Mouse (Mus musculus): ENCODE measurements around the gene Lpcat1. TPM values are rescaled to one million over a fixed set of nuclear protein-coding genes. Genes with fewer than 3 reads are reported as not detected.
A peak's percentile ranks its signal among the peaks of the same experiment; 100 is the strongest.

Gene Lpcat1
- polyA plus RNA-seq, 1 experiment from 2014 or later, result 59.3 TPM

GRCm38 (mm10) chr13:73468834-73469233 is 1.8 kb downstream of the Lpcat1 start:
- Histone ChIP-seq H3K36me3 (no peaks in the 10 kb centered on the region), H3K4me2 (replicated peaks) (peak overlapping the region; percentile 80), H3K4me3 (peak overlapping the region; percentile 89; the same call in 1 of the 2 replicates), H3K27ac (no peak overlapping the region), H3K27me3 (no peaks in the 10 kb centered on the region), H3K9me3 (no peaks in the 10 kb centered on the region), H3K4me1 (peaks cover 28% of the 10 kb centered on the region), H3K9ac (no peak overlapping the region; the same call in 1 of the 2 replicates)
- 68% methylated on average over 3 of the region's 3 CpGs for WGBS
- no peak for ATAC-seq (ENCODE audit: insufficient number of reproducible peaks, insufficient read depth, low FRiP score, low TSS enrichment)

- Histone ChIP-seq H3K36me3 (no peaks in the 10 kb centered on the region), H3K4me1 (peaks cover 28% of the 10 kb centered on the region), H3K4me3 (no peak overlapping the region), H3K9ac (no peak overlapping the region), H3K4me2 (replicated peaks) (peak overlapping the region; percentile 80), H3K27ac (no peak overlapping the region), H3K27me3 (no peaks in the 10 kb centered on the region), H3K9me3 (no peaks in the 10 kb centered on the region)
- ATAC-seq (ENCODE audit: insufficient number of reproducible peaks, insufficient read depth, low FRiP score, low TSS enrichment), result no peak
- WGBS, result 65% methylated on average over 9 of the region's 9 CpGs
Observed at GRCm38 (mm10) chr13:73469257-73469967, 2.4 kb downstream of the Lpcat1 start.

GRCm38 (mm10) chr13:73472481-73472880 is 5.5 kb downstream of the Lpcat1 start:
- H3K4me1 ChIP-seq, result peaks cover 35% of the 10 kb centered on the region
- H3K9me3 ChIP-seq, result no peaks in the 10 kb centered on the region
- H3K27me3 ChIP-seq, result no peaks in the 10 kb centered on the region
- no peak overlapping the region for H3K27ac ChIP-seq
- 0 out of 2 replicates have a peak, but pooled peaks cover 3% of the 10 kb centered on the region for H3K36me3 ChIP-seq
- no peak overlapping the region for H3K4me3 ChIP-seq
- ATAC-seq (ENCODE audit: insufficient number of reproducible peaks, insufficient read depth, low FRiP score, low TSS enrichment), result no peak
- 78% methylated on average over 3 of the region's 3 CpGs for WGBS
- H3K4me2 ChIP-seq (replicated peaks), result no peak overlapping the region
- H3K9ac ChIP-seq, result no peak overlapping the region

DNA sequence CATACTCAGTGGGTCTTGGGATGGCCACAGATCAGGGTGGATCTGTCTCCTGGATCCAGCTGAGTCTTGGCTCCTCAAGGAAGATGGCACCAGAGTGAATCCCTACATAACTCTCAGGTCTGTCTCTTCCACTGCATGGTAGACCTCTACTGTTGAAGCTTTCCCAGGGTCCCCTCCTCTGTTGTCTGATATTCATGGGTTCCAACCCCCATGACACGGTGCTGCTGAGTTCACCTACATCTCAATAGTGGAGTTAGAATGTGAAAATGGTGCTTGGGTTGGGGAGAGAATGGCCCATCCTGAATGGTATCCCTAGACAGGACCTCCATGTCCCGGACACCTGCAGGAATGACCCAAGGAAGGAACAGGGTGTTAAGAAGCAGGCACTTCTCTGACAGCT is 6.7 kb downstream of the Lpcat1 start:
- Histone ChIP-seq H3K4me3 (no peak overlapping the region), H3K4me2 (replicated peaks) (no peak overlapping the region), H3K4me1 (peaks cover 28% of the 10 kb centered on the region), H3K27ac (no peak overlapping the region), H3K27me3 (no peaks in the 10 kb centered on the region), H3K36me3 (0 out of 2 replicates have a peak, but pooled peaks cover 3% of the 10 kb centered on the region), H3K9me3 (no peaks in the 10 kb centered on the region), H3K9ac (no peak overlapping the region)
- WGBS, result 90% methylated on average over 2 of the region's 2 CpGs
- ATAC-seq (ENCODE audit: insufficient number of reproducible peaks, insufficient read depth, low FRiP score, low TSS enrichment), result no peak

GRCm38 (mm10) chr13:73474163-73474562 is 7.2 kb downstream of the Lpcat1 start:
- Histone ChIP-seq H3K36me3 (0 out of 2 replicates have a peak, but pooled peaks cover 3% of the 10 kb centered on the region), H3K27ac (no peak overlapping the region), H3K9ac (no peak overlapping the region), H3K4me3 (no peak overlapping the region), H3K27me3 (no peaks in the 10 kb centered on the region), H3K4me2 (replicated peaks) (no peak overlapping the region), H3K4me1 (peaks cover 24% of the 10 kb centered on the region), H3K9me3 (no peaks in the 10 kb centered on the region)
- ATAC-seq (ENCODE audit: insufficient number of reproducible peaks, insufficient read depth, low FRiP score, low TSS enrichment), result no peak
- WGBS, result 85% methylated on average over 6 of the region's 6 CpGs

- Histone ChIP-seq H3K27me3 (no peaks in the 10 kb centered on the region), H3K4me1 (peaks cover 17% of the 10 kb centered on the region; the same call in 1 of the 2 replicates), H3K4me2 (replicated peaks) (no peak overlapping the region), H3K36me3 (0 out of 2 replicates have a peak, but pooled peaks cover 3% of the 10 kb centered on the region), H3K27ac (no peak overlapping the region), H3K9ac (no peak overlapping the region), H3K9me3 (no peaks in the 10 kb centered on the region), H3K4me3 (no peak overlapping the region)
- 92% methylated on average over 12 of the region's 12 CpGs for WGBS
- ATAC-seq (ENCODE audit: insufficient number of reproducible peaks, insufficient read depth, low FRiP score, low TSS enrichment), result no peak
Observed at GRCm38 (mm10) chr13:73475058-73475980, 8.3 kb downstream of the Lpcat1 start.

DNA sequence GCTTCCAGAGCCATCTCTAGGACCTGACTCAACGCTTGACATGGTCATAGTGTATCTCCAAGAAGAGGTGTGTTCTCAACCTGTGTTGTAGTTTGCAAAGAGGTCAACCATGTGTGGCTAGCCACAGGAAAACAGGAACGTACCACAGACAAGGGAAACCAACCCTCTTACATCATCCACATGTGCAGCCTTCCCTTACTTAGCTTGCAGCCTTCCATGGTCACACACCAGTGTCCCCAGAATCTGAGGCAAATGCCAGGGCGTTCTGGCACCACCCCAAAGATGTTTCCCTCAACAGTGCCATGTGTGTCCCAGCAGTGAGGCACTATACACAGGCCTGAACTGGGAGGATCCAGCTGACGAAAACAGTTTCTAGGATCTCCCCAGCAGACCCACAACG is 9.3 kb downstream of the Lpcat1 start:
- Histone ChIP-seq H3K9me3 (no peaks in the 10 kb centered on the region), H3K9ac (no peak overlapping the region), H3K4me1 (peaks cover 15% of the 10 kb centered on the region; the same call in 1 of the 2 replicates), H3K27ac (no peak overlapping the region), H3K27me3 (no peaks in the 10 kb centered on the region), H3K4me2 (replicated peaks) (no peak overlapping the region), H3K4me3 (no peak overlapping the region), H3K36me3 (0 out of 2 replicates have a peak, but pooled peaks cover 3% of the 10 kb centered on the region)
- WGBS, result 86% methylated on average over 5 of the region's 5 CpGs
- no peak for ATAC-seq (ENCODE audit: insufficient number of reproducible peaks, insufficient read depth, low FRiP score, low TSS enrichment)

DNA sequence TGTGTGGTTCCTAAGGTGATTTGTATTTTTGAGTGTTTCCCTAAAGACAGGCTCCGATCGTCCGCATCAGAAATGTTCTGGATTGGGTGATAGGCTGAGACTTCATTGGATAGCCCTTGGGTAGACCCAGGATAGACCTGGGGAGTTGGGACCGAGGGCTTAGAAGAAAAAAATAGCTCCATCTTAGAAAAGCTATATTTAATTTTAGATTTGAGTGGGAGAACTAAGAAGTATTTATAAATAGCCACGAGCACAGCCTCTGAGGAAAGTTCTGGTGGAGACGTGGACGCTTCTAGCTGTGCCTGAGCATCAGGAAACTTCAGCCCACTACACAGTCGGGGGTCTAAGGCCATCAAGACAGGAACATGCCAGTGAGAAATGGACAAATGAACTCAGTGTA is 9.8 kb downstream of the Lpcat1 start:
- ATAC-seq (ENCODE audit: insufficient number of reproducible peaks, insufficient read depth, low FRiP score, low TSS enrichment), result no peak
- Histone ChIP-seq H3K9ac (no peak overlapping the region), H3K4me2 (replicated peaks) (no peak overlapping the region), H3K9me3 (no peaks in the 10 kb centered on the region), H3K27ac (no peak overlapping the region), H3K36me3 (0 out of 2 replicates have a peak, but pooled peaks cover 3% of the 10 kb centered on the region), H3K4me1 (peaks cover 15% of the 10 kb centered on the region; the same call in 1 of the 2 replicates), H3K4me3 (no peak overlapping the region), H3K27me3 (no peaks in the 10 kb centered on the region)
- WGBS, result 88% methylated on average over 8 of the region's 8 CpGs

DNA sequence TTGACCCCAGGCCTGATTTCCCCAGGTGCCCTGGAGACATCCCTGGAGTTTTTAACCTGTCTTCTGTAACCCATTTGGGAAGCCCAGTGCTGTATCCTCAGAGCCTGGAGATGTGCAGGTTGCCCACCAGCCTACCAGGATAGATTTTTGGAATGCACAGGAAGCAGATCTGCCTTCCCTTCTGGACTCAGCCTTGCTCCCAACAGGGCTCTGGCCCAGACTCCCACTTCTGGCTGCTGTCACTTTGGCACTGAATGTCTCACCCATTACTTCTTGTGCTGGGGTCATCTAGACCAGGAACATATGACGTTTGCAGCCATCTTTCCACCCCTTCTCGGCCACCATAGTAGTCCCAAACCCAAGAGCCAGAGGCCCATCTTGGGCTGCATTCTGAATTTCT is 10.8 kb downstream of the Lpcat1 start:
- Histone ChIP-seq H3K27me3 (no peaks in the 10 kb centered on the region), H3K4me1 (peaks cover 12% of the 10 kb centered on the region; the same call in 1 of the 2 replicates), H3K4me3 (no peak overlapping the region), H3K27ac (no peak overlapping the region), H3K36me3 (0 out of 2 replicates have a peak, but pooled peaks cover 3% of the 10 kb centered on the region), H3K9ac (no peak overlapping the region), H3K4me2 (replicated peaks) (no peak overlapping the region), H3K9me3 (no peaks in the 10 kb centered on the region)
- no peak for ATAC-seq (ENCODE audit: insufficient number of reproducible peaks, insufficient read depth, low FRiP score, low TSS enrichment)
- WGBS, result 85% methylated on average over 2 of the region's 2 CpGs

- H3K27ac ChIP-seq, result no peak overlapping the region
- 0 out of 2 replicates have a peak, but pooled peaks cover 5% of the 10 kb centered on the region for H3K4me1 ChIP-seq
Observed at GRCm38 (mm10) chr13:73482476-73482875, 15.5 kb downstream of the Lpcat1 start.

DNA sequence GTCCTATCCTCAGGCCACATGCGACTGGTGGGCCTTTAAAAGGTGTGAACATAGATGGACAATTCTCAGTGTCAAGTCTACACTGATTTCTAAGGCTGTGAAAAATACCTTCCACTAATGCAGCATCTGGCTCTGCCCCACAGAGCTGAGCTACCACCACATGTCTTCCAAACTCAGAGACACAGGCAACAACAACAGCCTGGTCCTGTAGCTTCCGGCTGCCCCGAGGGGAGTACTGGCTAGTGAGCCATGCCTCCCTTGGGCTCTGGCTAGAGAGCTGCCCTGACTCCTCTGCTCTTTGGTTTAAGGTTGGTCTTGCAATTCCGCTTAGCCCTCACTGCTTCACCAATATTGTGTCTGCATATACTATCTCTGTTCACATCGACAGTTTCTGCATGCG is 16.3 kb downstream of the Lpcat1 start:
- H3K27ac ChIP-seq, result no peak overlapping the region
- no peak overlapping the region for H3K4me3 ChIP-seq
- H3K27me3 ChIP-seq, result no peaks in the 10 kb centered on the region
- no peaks in the 10 kb centered on the region for H3K9me3 ChIP-seq
- no peak overlapping the region for H3K4me2 ChIP-seq (replicated peaks)
- ATAC-seq (ENCODE audit: insufficient number of reproducible peaks, insufficient read depth, low FRiP score, low TSS enrichment), result no peak
- 0 out of 2 replicates have a peak, but pooled peaks cover 2% of the 10 kb centered on the region for H3K4me1 ChIP-seq
- 90% methylated on average over 6 of the region's 6 CpGs for WGBS
- peaks cover 26% of the 10 kb centered on the region for H3K36me3 ChIP-seq
- H3K9ac ChIP-seq, result no peak overlapping the region

More at GRCm38 (mm10) chr13:73482476-73482875, 15.5 kb downstream of the Lpcat1 start:
- Histone ChIP-seq H3K4me2 (replicated peaks) (no peak overlapping the region), H3K36me3 (peaks cover 25% of the 10 kb centered on the region), H3K27me3 (no peaks in the 10 kb centered on the region), H3K9me3 (no peaks in the 10 kb centered on the region), H3K4me3 (no peak overlapping the region), H3K9ac (no peak overlapping the region)
- 84% methylated on average over 7 of the region's 7 CpGs for WGBS
- no peak for ATAC-seq (ENCODE audit: insufficient number of reproducible peaks, insufficient read depth, low FRiP score, low TSS enrichment)

Data from embryonic facial prominence, embryonic 12.5 days (tissue).